Mouse (Mus musculus): ENCODE data around the gene 1810010H24Rik. TPM values are rescaled to one million over a fixed set of nuclear protein-coding genes. Genes with fewer than 3 reads are reported as not detected.

1810010H24Rik gene
- polyA plus RNA-seq, 1 experiment = 0.47 TPM

DNA sequence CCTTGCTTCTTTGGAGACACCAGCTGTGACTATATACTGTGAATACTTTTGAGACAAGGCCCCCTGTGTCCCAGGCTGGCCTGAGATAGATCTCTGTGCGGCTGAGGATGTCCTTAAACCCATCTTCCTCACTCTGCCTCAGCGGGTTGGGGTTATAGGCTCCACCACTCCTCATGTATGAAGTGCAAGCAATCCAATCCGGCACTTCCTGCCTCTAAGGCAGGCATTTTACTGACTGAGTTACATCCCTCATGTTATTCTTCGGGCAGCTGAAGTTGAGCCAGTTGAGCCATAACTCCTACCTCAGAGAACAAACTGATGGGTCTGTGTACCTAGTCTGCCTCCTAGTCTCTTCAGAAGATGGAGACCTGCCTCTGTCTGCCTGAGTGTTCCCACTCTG lies 1.1 kb upstream of the 1810010H24Rik start:
- Histone ChIP-seq H3K79me3 (ENCODE audit: low read depth) (no peaks in the 10 kb centered on the region), H3K4me3 (ENCODE audit: insufficient read depth, poor library complexity, severe bottlenecking) (no peak overlapping the region), H3K27me3 (ENCODE audit: control insufficient read depth, insufficient read depth, insufficient read length) (peaks cover 3% of the 10 kb centered on the region)

DNA sequence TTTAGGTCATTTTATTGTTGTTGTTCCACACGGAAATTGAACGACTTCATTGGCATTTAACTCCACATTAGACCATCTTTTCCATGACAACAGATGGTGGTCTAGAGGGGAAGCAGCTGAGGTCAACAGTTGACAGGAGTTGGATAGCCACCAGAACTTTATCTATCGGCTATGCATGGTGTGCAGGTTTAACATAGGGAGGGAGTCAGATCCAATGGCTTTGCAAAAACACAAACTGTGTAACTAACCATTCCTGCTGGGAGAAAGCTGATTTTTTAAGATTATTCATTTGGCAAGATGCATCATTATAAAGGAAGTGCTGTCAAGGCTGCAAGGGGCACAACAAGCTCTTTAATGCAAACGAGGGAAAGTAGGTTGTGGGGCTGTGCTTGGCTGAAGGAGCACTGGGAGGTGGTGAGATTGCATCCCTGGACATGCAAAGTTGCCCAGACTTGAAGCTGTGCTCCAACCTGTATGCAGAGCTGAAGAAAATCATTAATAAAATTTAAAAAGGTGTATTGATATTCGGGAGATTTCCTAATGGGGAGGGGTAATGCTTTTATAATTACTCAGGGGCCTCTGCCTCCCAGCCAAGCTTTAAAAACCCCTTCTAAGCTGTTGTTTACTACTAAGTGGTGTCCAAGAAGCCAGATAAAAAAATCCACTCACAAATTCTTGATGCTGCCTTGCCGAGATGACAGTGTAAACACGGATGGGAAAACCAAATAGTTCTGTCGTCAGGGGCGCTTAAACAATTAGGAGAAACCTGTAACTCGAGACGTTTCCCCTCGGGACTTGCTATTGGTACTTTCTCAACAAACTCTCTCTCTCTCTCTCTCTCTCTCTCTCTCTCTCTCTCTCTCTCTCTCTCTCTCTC lies 1.3 kb downstream of the 1810010H24Rik start:
- H3ac ChIP-seq (ENCODE audit: control insufficient read depth, insufficient read length, low read depth) = no peak overlapping the region
- peaks cover 3% of the 10 kb centered on the region for H3K27me3 ChIP-seq (ENCODE audit: control insufficient read depth, insufficient read depth, insufficient read length)
- no peaks in the 10 kb centered on the region for H3K36me3 ChIP-seq (ENCODE audit: control insufficient read depth, insufficient read depth)
- TF ChIP-seq MAX (IDR thresholded peaks at IDR 0.05) (no peak), CEBPB (IDR thresholded peaks at IDR 0.05; ENCODE audit: low read depth) (no peak), USF1 (IDR thresholded peaks at IDR 0.05; ENCODE audit: low read depth) (no peak), MYOD1 (IDR thresholded peaks at IDR 0.05; ENCODE audit: control insufficient read depth, insufficient read length, low read depth) (no peak), CTCF (IDR thresholded peaks at IDR 0.05; ENCODE audit: control insufficient read depth, insufficient read depth, insufficient read length) (no peak), MYOG (IDR thresholded peaks at IDR 0.05; ENCODE audit: control insufficient read depth, extremely low read depth, insufficient read length) (no peak), FOSL1 (IDR thresholded peaks at IDR 0.05; ENCODE audit: insufficient read depth, low read length, poor library complexity, severe bottlenecking) (no peak)
- H3K79me2 ChIP-seq (ENCODE audit: control insufficient read depth, insufficient read depth) = no peaks in the 10 kb centered on the region
- H3K4me3 ChIP-seq (ENCODE audit: insufficient read depth, poor library complexity, severe bottlenecking) = no peak overlapping the region
- H3K79me3 ChIP-seq (ENCODE audit: low read depth) = no peaks in the 10 kb centered on the region

More for the DNA sequence above, 1.1 kb upstream of the 1810010H24Rik start:
- H3K79me2 ChIP-seq (ENCODE audit: control insufficient read depth, insufficient read depth) = no peaks in the 10 kb centered on the region
- no peak for TF ChIP-seq MYOG (IDR thresholded peaks at IDR 0.05; ENCODE audit: control insufficient read depth, extremely low read depth, insufficient read length)
- no peak for TF ChIP-seq CEBPB (IDR thresholded peaks at IDR 0.05; ENCODE audit: low read depth)
- no peak for TF ChIP-seq CTCF (IDR thresholded peaks at IDR 0.05; ENCODE audit: control insufficient read depth, insufficient read depth, insufficient read length)
- TF ChIP-seq MAX (IDR thresholded peaks at IDR 0.05) = no peak
- TF ChIP-seq MYOD1 (IDR thresholded peaks at IDR 0.05; ENCODE audit: control insufficient read depth, insufficient read length, low read depth) = no peak
- TF ChIP-seq FOSL1 (IDR thresholded peaks at IDR 0.05; ENCODE audit: insufficient read depth, low read length, poor library complexity, severe bottlenecking) = no peak
- no peak for TF ChIP-seq USF1 (IDR thresholded peaks at IDR 0.05; ENCODE audit: low read depth)
- no peak overlapping the region for H3ac ChIP-seq (ENCODE audit: control insufficient read depth, insufficient read length, low read depth)
- H3K36me3 ChIP-seq (ENCODE audit: control insufficient read depth, insufficient read depth) = no peaks in the 10 kb centered on the region

- TF ChIP-seq CTCF (IDR thresholded peaks at IDR 0.05; ENCODE audit: control insufficient read depth, insufficient read depth, insufficient read length) = no peak
- TF ChIP-seq MYOD1 (IDR thresholded peaks at IDR 0.05; ENCODE audit: control insufficient read depth, insufficient read length, low read depth) = no peak
- TF ChIP-seq CEBPB (IDR thresholded peaks at IDR 0.05; ENCODE audit: low read depth) = no peak
- no peak for TF ChIP-seq MAX (IDR thresholded peaks at IDR 0.05)
- TF ChIP-seq FOSL1 (IDR thresholded peaks at IDR 0.05; ENCODE audit: insufficient read depth, low read length, poor library complexity, severe bottlenecking) = no peak
- TF ChIP-seq MYOG (IDR thresholded peaks at IDR 0.05; ENCODE audit: control insufficient read depth, extremely low read depth, insufficient read length) = no peak
- TF ChIP-seq USF1 (IDR thresholded peaks at IDR 0.05; ENCODE audit: low read depth) = no peak
- Histone ChIP-seq H3K36me3 (ENCODE audit: control insufficient read depth, insufficient read depth) (no peaks in the 10 kb centered on the region), H3K27me3 (ENCODE audit: control insufficient read depth, insufficient read depth, insufficient read length) (peaks cover 3% of the 10 kb centered on the region), H3K4me3 (ENCODE audit: insufficient read depth, poor library complexity, severe bottlenecking) (peak overlapping the region; percentile 51), H3ac (ENCODE audit: control insufficient read depth, insufficient read length, low read depth) (peak overlapping the region; percentile 78), H3K79me3 (ENCODE audit: low read depth) (no peaks in the 10 kb centered on the region), H3K79me2 (ENCODE audit: control insufficient read depth, insufficient read depth) (no peaks in the 10 kb centered on the region)
Measured at GRCm38 (mm10) chr11:107027431-107028274, 2.2 kb downstream of the 1810010H24Rik start.

GRCm38 (mm10) chr11:107028275-107028618 lies 2.8 kb downstream of the 1810010H24Rik start:
- H3K79me3 ChIP-seq (ENCODE audit: low read depth) = no peaks in the 10 kb centered on the region
- H3K27me3 ChIP-seq (ENCODE audit: control insufficient read depth, insufficient read depth, insufficient read length) = peaks cover 3% of the 10 kb centered on the region
- peak overlapping the region; percentile 78 for H3ac ChIP-seq (ENCODE audit: control insufficient read depth, insufficient read length, low read depth)
- H3K36me3 ChIP-seq (ENCODE audit: control insufficient read depth, insufficient read depth) = no peaks in the 10 kb centered on the region
- H3K4me3 ChIP-seq (ENCODE audit: insufficient read depth, poor library complexity, severe bottlenecking) = peak overlapping the region; percentile 51
- H3K79me2 ChIP-seq (ENCODE audit: control insufficient read depth, insufficient read depth) = no peaks in the 10 kb centered on the region
- TF ChIP-seq MAX (IDR thresholded peaks at IDR 0.05) (no peak), MYOG (IDR thresholded peaks at IDR 0.05; ENCODE audit: control insufficient read depth, extremely low read depth, insufficient read length) (no peak), USF1 (IDR thresholded peaks at IDR 0.05; ENCODE audit: low read depth) (no peak), CEBPB (IDR thresholded peaks at IDR 0.05; ENCODE audit: low read depth) (no peak), MYOD1 (IDR thresholded peaks at IDR 0.05; ENCODE audit: control insufficient read depth, insufficient read length, low read depth) (no peak), CTCF (IDR thresholded peaks at IDR 0.05; ENCODE audit: control insufficient read depth, insufficient read depth, insufficient read length) (no peak), FOSL1 (IDR thresholded peaks at IDR 0.05; ENCODE audit: insufficient read depth, low read length, poor library complexity, severe bottlenecking) (no peak)

DNA sequence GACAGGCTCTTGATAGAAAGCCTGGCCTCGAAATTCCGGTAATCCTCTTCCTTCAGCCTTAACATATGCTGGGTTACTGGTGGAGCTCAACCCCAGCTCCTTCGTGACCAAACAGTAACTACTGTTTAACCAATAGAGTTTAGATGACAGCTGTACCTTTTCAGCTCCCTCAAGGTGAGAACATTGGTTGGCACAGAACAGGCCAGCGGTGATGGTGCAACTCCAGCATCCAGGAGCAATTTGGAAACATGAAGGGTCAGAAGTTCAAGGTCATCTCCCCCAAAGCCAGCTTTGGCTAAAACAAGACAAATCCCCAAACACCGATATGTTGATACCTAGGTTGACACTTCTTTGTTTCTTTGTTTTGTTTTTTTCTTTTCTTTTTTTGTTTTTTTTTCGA lies 3.3 kb downstream of the 1810010H24Rik start:
- Histone ChIP-seq H3K36me3 (ENCODE audit: control insufficient read depth, insufficient read depth) (no peaks in the 10 kb centered on the region), H3K4me3 (ENCODE audit: insufficient read depth, poor library complexity, severe bottlenecking) (peak overlapping the region; percentile 51), H3K79me2 (ENCODE audit: control insufficient read depth, insufficient read depth) (no peaks in the 10 kb centered on the region), H3K79me3 (ENCODE audit: low read depth) (no peaks in the 10 kb centered on the region), H3K27me3 (ENCODE audit: control insufficient read depth, insufficient read depth, insufficient read length) (peaks cover 3% of the 10 kb centered on the region), H3ac (ENCODE audit: control insufficient read depth, insufficient read length, low read depth) (no peak overlapping the region)
- no peak for TF ChIP-seq USF1 (IDR thresholded peaks at IDR 0.05; ENCODE audit: low read depth)
- TF ChIP-seq FOSL1 (IDR thresholded peaks at IDR 0.05; ENCODE audit: insufficient read depth, low read length, poor library complexity, severe bottlenecking) = no peak
- TF ChIP-seq CTCF (IDR thresholded peaks at IDR 0.05; ENCODE audit: control insufficient read depth, insufficient read depth, insufficient read length) = no peak
